Mouse (Mus musculus) MEL (cell line): Measurements from ENCODE around the gene Axin1. TPM values are rescaled to one million over a fixed set of nuclear protein-coding genes. Genes with fewer than 3 reads are reported as not detected.

Source experiments
- DNase-seq: peaks from one replicate; pipeline ENCODE4 v3.0.0; 2011; ENCODE audit warnings: low read depth, low spot score
- H3K27ac ChIP-seq: 2 replicates; pipeline ENCODE4 v1.5.1; 2012; ENCODE audit warnings: low read depth, mild to moderate bottlenecking, control low read depth, low read length, moderate library complexity; ENCODE audit not compliant: control insufficient read depth
- H3K27me3 ChIP-seq, 2 experiments: fragments of 150-350 bp in 1 of 2; sonication (generic) in 1 of 2; 2 replicates each; pipeline ENCODE4 v1.6.1; 2012; ENCODE audit warnings: low read length in 2 of 2, mild to moderate bottlenecking in 2 of 2, improper control_type of control experiment in 1 of 2, moderate library complexity in 1 of 2; ENCODE audit not compliant: insufficient read depth in 2 of 2, control insufficient read depth in 1 of 2
- H3K36me3 ChIP-seq, 2 experiments: 2 replicates each; pipeline ENCODE4 v1.6.1; 2012 to 2014; ENCODE audit warnings: low read length in 2 of 2, improper control_type of control experiment in 1 of 2, inconsistent platforms in 1 of 2, mild to moderate bottlenecking in 1 of 2; ENCODE audit not compliant: insufficient read depth in 2 of 2, control insufficient read depth in 1 of 2
- H3K4me1 ChIP-seq, 2 experiments: fragments of 150-350 bp in 1 of 2; sonication (generic) in 1 of 2; 2 replicates each; pipeline ENCODE4 v1.6.1; 2012; ENCODE audit warnings: low read length in 2 of 2, improper control_type of control experiment in 1 of 2, mild to moderate bottlenecking in 1 of 2; ENCODE audit not compliant: insufficient read depth in 2 of 2, control insufficient read depth in 1 of 2
- H3K4me3 ChIP-seq, 2 experiments: fragments of 150-350 bp in 1 of 2; sonication (generic) in 1 of 2; 2 replicates each; pipeline ENCODE4 v1.5.1; 2012; ENCODE audit warnings: low read depth in 2 of 2, low read length in 2 of 2, mild to moderate bottlenecking in 2 of 2, moderate library complexity in 2 of 2, control low read depth in 1 of 2, improper control_type of control experiment in 1 of 2; ENCODE audit not compliant: control insufficient read depth in 1 of 2, insufficient read depth in 1 of 2
- H3K79me2 ChIP-seq: 2 replicates; pipeline ENCODE4 v1.6.1; 2012; ENCODE audit warnings: mild to moderate bottlenecking, low read length, moderate library complexity; ENCODE audit not compliant: control insufficient read depth, poor library complexity, insufficient read depth
- H3K9ac ChIP-seq: 2 replicates; pipeline ENCODE4 v1.6.1; 2012; ENCODE audit warnings: low read depth, mild to moderate bottlenecking, control low read depth, low read length, moderate library complexity; ENCODE audit not compliant: control insufficient read depth, poor library complexity, severe bottlenecking
- H3K9me3 ChIP-seq: fragments of 150-350 bp; sonication (generic); replicated peaks from 2 replicates; pipeline ENCODE4 v1.6.1; 2012; ENCODE audit warnings: mild to moderate bottlenecking, low read length, improper control_type of control experiment, moderate library complexity; ENCODE audit not compliant: insufficient read depth
- BHLHE40 ChIP-seq: IDR thresholded peaks from 2 replicates; pipeline ENCODE4 v1.6.1; 2012; ENCODE audit warnings: low read depth, mild to moderate bottlenecking, inconsistent platforms, low read length, improper control_type of control experiment, borderline replicate concordance
- CTCF ChIP-seq, 3 experiments: IDR thresholded peaks in 2 of 3; conservative IDR thresholded peaks in 1 of 3; 2 replicates each; pipeline ENCODE4 v1.5.1; 2011 to 2012; ENCODE audit warnings: low read length in 3 of 3, low read depth in 2 of 3, mild to moderate bottlenecking in 2 of 3, improper control_type of control experiment in 1 of 3, inconsistent platforms in 1 of 3, mixed read lengths in 1 of 3, moderate library complexity in 1 of 3; ENCODE audit not compliant: control insufficient read depth in 1 of 3, insufficient read depth in 1 of 3, poor library complexity in 1 of 3, severe bottlenecking in 1 of 3
- E2F4 ChIP-seq: IDR thresholded peaks from 2 replicates; pipeline ENCODE4 v1.6.1; 2011; ENCODE audit warnings: low read depth, low read length, improper control_type of control experiment, borderline replicate concordance
- HCFC1 ChIP-seq: IDR thresholded peaks from 2 replicates; pipeline ENCODE4 v1.6.1; 2012; ENCODE audit warnings: low read depth, mild to moderate bottlenecking, inconsistent platforms, low read length, improper control_type of control experiment, moderate library complexity
- JUND ChIP-seq: IDR thresholded peaks from 2 replicates; pipeline ENCODE4 v1.6.1; 2011; ENCODE audit warnings: low read depth, mild to moderate bottlenecking, improper control_type of control experiment, low read length
- MAX ChIP-seq: IDR thresholded peaks from 2 replicates; pipeline ENCODE4 v1.6.1; 2011; ENCODE audit warnings: low read length, improper control_type of control experiment
- MAZ ChIP-seq: IDR thresholded peaks from 2 replicates; pipeline ENCODE4 v1.6.1; 2012; ENCODE audit warnings: low read depth, mild to moderate bottlenecking, inconsistent platforms, low read length, improper control_type of control experiment
- MXI1 ChIP-seq: IDR thresholded peaks from 2 replicates; pipeline ENCODE4 v1.6.1; 2011; ENCODE audit warnings: mild to moderate bottlenecking, low read depth, low read length, improper control_type of control experiment
- MYB ChIP-seq: IDR thresholded peaks from 2 replicates; pipeline ENCODE4 v1.6.1; 2011; ENCODE audit warnings: mild to moderate bottlenecking, low read depth, low read length, improper control_type of control experiment
- MYC ChIP-seq: IDR thresholded peaks from 2 replicates; pipeline ENCODE4 v1.6.1; 2011; ENCODE audit warnings: low read depth, mild to moderate bottlenecking, low read length, improper control_type of control experiment, moderate library complexity
- NELFE ChIP-seq: IDR thresholded peaks from 2 replicates; pipeline ENCODE4 v1.6.1; 2011; ENCODE audit warnings: low read depth, low read length, improper control_type of control experiment
- SMC3 ChIP-seq: IDR thresholded peaks from 2 replicates; pipeline ENCODE4 v1.6.1; 2011; ENCODE audit warnings: low read depth, low read length, improper control_type of control experiment
- TAL1 ChIP-seq: IDR thresholded peaks from 2 replicates; pipeline ENCODE4 v1.6.1; 2012; ENCODE audit warnings: mild to moderate bottlenecking, inconsistent platforms, low read length, moderate library complexity, mixed read lengths
- TBP ChIP-seq: IDR thresholded peaks from 2 replicates; pipeline ENCODE4 v1.8.0; 2011; ENCODE audit warnings: low read depth, low read length, improper control_type of control experiment
- USF2 ChIP-seq, 2 experiments: IDR thresholded peaks; 2 replicates each; pipeline ENCODE4 v1.6.1; 2011 to 2012; ENCODE audit warnings: improper control_type of control experiment in 2 of 2, low read length in 2 of 2, borderline replicate concordance in 1 of 2, inconsistent platforms in 1 of 2, low read depth in 1 of 2, mild to moderate bottlenecking in 1 of 2; ENCODE audit not compliant: insufficient read depth in 1 of 2
- ZC3H11A ChIP-seq: IDR thresholded peaks from 2 replicates; pipeline ENCODE4 v1.6.1; 2012; ENCODE audit warnings: low read depth, mild to moderate bottlenecking, inconsistent platforms, low read length, improper control_type of control experiment
- ZKSCAN1 ChIP-seq: IDR thresholded peaks from 2 replicates; pipeline ENCODE4 v1.6.1; 2012; ENCODE audit warnings: low read depth, mild to moderate bottlenecking, inconsistent platforms, low read length, improper control_type of control experiment, moderate library complexity
- polyA plus RNA-seq, 2 experiments: library from polyadenylated mRNA; stranded (reverse) in 1 of 2; unstranded in 1 of 2; fragments of >175 nt in 1 of 2; fragments of >200 nt in 1 of 2; gene quantifications; 2 replicates each; pipeline versions ENCODE4 v1.2.1 to v1.2.4; 2012; ENCODE audit warnings: low replicate concordance in 2 of 2, low read depth in 1 of 2; ENCODE audit not compliant: insufficient read length in 2 of 2, insufficient read depth in 1 of 2, missing spikeins in 1 of 2
- total RNA-seq: library from RNA; depleted of rRNA; stranded (reverse); fragments of 300-350 nt; gene quantifications from 2 replicates; pipeline ENCODE4 v1.2.3, GENCODE M21; 2012

Axin1 gene
- total and polyA plus RNA-seq, 3 experiments, result 33.5 to 54.2 TPM; not detected in 1

- no peak overlapping the region for H3K27ac ChIP-seq
- TF ChIP-seq E2F4 (no peak), BHLHE40 (no peak), SMC3 (no peak), CTCF (IDR thresholded peaks at IDR 0.05 in 2 of 3, conservative IDR thresholded peaks at IDR 0.05 in 1 of 3; ENCODE audit: control insufficient read depth in 1 of 3, insufficient read depth in 1 of 3, low read depth in 2 of 3, low read length in 3 of 3, poor library complexity in 1 of 3, severe bottlenecking in 1 of 3) (no peak), TBP (no peak), ZKSCAN1 (no peak), MXI1 (no peak), MAX (no peak), ZC3H11A (no peak), TAL1 (no peak), JUND (no peak), MYB (no peak), NELFE (no peak), MAZ (no peak), HCFC1 (no peak), MYC (no peak)
- H3K27me3 ChIP-seq, result no peaks in the 10 kb centered on the region
- no peaks in the 10 kb centered on the region for H3K4me1 ChIP-seq
- no peak for DNase-seq
- H3K4me3 ChIP-seq, result no peak overlapping the region
- no peak overlapping the region for H3K9ac ChIP-seq
- no peaks in the 10 kb centered on the region for H3K9me3 ChIP-seq
- H3K79me2 ChIP-seq, result no peaks in the 10 kb centered on the region
- H3K36me3 ChIP-seq, result no peaks in the 10 kb centered on the region; a peak in 2 of 4 replicates
These were observed 6.3 kb upstream of the Axin1 start for GRCm38 (mm10) chr17:26131856-26132853.

GRCm38 (mm10) chr17:26137106-26137750 is 1.3 kb upstream of the Axin1 start:
- peaks cover 2 to 13% of the 10 kb centered on the region in 2 experiments; a peak in 3 of 4 replicates for H3K36me3 ChIP-seq
- H3K4me1 ChIP-seq, result peaks cover 4 to 8% of the 10 kb centered on the region in 2 experiments
- no peaks in the 10 kb centered on the region for H3K9me3 ChIP-seq
- peaks cover 33% of the 10 kb centered on the region for H3K79me2 ChIP-seq
- DNase-seq, result no peak
- peak overlapping the region; percentile 56; the same call in 1 of the 2 replicates for H3K27ac ChIP-seq
- no peak overlapping the region for H3K4me3 ChIP-seq
- TF ChIP-seq ZC3H11A, result no peak
- TF ChIP-seq JUND, result no peak
- no peak for TF ChIP-seq USF2 (IDR thresholded peaks at IDR 0.05; ENCODE audit: borderline replicate concordance in 1 of 2, insufficient read depth in 1 of 2, low read depth in 1 of 2, low read length in 2 of 2)
- TF ChIP-seq NELFE, result no peak
- no peak for TF ChIP-seq BHLHE40
- peak overlapping the region; percentile 60 for H3K9ac ChIP-seq
- H3K27me3 ChIP-seq, result no peaks in the 10 kb centered on the region
